Mouse (Mus musculus) heart, postnatal 0 days (tissue): Measurements from ENCODE around the gene Atf5.

Experiments used
- CTCF ChIP-seq: IDR thresholded peaks from 2 replicates; pipeline ENCODE4 v1.5.1; 2016; ENCODE audit warnings: antibody characterized with exemption, control low read depth, low read depth
- EP300 ChIP-seq: IDR thresholded peaks from 2 replicates; pipeline ENCODE4 v1.6.1; 2016; ENCODE audit warnings: antibody characterized with exemption, low read depth

GRCm38 (mm10) chr7:44810819-44811557 is 5.5 kb downstream of the Atf5 start:
- TF ChIP-seq CTCF (no peak), EP300 (no peak)
